Mouse (Mus musculus): ENCODE data around the gene Actn4. TPM values are rescaled to one million over a fixed set of nuclear protein-coding genes. Genes with fewer than 3 reads are reported as not detected.

Actn4 gene
- 140 and 143 TPM in 2 replicates for polyA plus RNA-seq (2015; fragmentation: Nextera tagmentation; extraction: Ambion mirVana)

- WGBS, result under 1% methylated on average over 76 of the region's 76 CpGs
- no peaks in the 10 kb centered on the region for H3K27me3 ChIP-seq (replicated peaks)
- ATAC-seq (replicated peaks), result peak; percentile 91
- H3K9me3 ChIP-seq, result no peaks in the 10 kb centered on the region
- H3K9ac ChIP-seq, result peak within 1 kb of the TSS; percentile 69
- peak within 1 kb of the TSS; percentile 74 for H3K4me2 ChIP-seq
- H3K27ac ChIP-seq, result peak within 1 kb of the TSS; percentile 85
- peaks cover 34% of the 10 kb centered on the region for H3K4me1 ChIP-seq
- peak within 1 kb of the TSS; percentile 73 for H3K4me3 ChIP-seq
- no peaks in the 10 kb centered on the region for H3K36me3 ChIP-seq (replicated peaks)
Observed at GRCm38 (mm10) chr7:28961927-28962670, at the start of gene Actn4. Gene Actn4, minus strand, starts transcription at chr7:28962340.

- Histone ChIP-seq H3K4me3 (no peak overlapping the region), H3K27me3 (replicated peaks) (no peaks in the 10 kb centered on the region)
- 80% methylated on average over 9 of the region's 9 CpGs for WGBS
Observed at GRCm38 (mm10) chr7:29008714-29009113, 46.6 kb upstream of the Actn4 start.

DNA sequence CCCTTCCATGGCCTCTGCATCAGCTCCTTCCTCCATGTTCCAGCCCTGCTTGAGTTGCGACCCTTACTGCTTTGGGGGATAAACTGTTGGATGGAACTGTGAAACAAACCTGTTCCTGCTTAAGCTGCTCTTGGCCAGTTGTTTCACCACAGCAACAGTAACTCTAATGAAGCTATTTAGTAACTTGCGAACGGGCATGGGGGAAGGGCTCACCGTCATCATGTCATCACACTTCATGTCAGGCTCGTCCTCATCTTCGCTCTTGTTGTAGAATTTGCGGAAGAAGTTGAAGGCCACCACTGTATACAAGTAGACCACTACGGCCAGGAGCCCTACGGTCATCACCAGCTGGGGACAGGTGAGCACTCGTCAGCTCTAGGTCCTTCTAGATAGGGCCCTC lies 46.0 kb upstream of the Actn4 start:
- Histone ChIP-seq H3K9ac (no peak overlapping the region), H3K4me3 (no peak overlapping the region), H3K27me3 (replicated peaks) (no peaks in the 10 kb centered on the region), H3K4me1 (no peaks in the 10 kb centered on the region), H3K9me3 (no peaks in the 10 kb centered on the region), H3K4me2 (no peak overlapping the region), H3K27ac (no peak overlapping the region), H3K36me3 (replicated peaks) (no peaks in the 10 kb centered on the region)
- ATAC-seq (replicated peaks), result no peak
- WGBS, result 93% methylated on average over 10 of the region's 10 CpGs

More at GRCm38 (mm10) chr7:29008714-29009113, 46.6 kb upstream of the Actn4 start:
- Histone ChIP-seq H3K4me2 (no peak overlapping the region), H3K27ac (no peak overlapping the region), H3K9ac (no peak overlapping the region), H3K36me3 (replicated peaks) (no peaks in the 10 kb centered on the region), H3K4me1 (no peaks in the 10 kb centered on the region), H3K9me3 (no peaks in the 10 kb centered on the region)
- no peak for ATAC-seq (replicated peaks)

- Histone ChIP-seq H3K27ac (no peak overlapping the region), H3K9ac (no peak overlapping the region), H3K4me2 (no peak overlapping the region), H3K36me3 (replicated peaks) (no peaks in the 10 kb centered on the region), H3K4me1 (no peaks in the 10 kb centered on the region), H3K27me3 (replicated peaks) (no peaks in the 10 kb centered on the region), H3K4me3 (no peak overlapping the region), H3K9me3 (no peaks in the 10 kb centered on the region)
- WGBS, result 79% methylated on average over 9 of the region's 9 CpGs
- no peak for ATAC-seq (replicated peaks)
Observed at GRCm38 (mm10) chr7:29007224-29008101, 45.3 kb upstream of the Actn4 start.

- no peaks in the 10 kb centered on the region for H3K27me3 ChIP-seq (replicated peaks)
- peaks cover 4% of the 10 kb centered on the region; the same call in 1 of the 2 replicates for H3K4me1 ChIP-seq
- H3K9ac ChIP-seq, result peak overlapping the region; percentile 59
- no peaks in the 10 kb centered on the region for H3K36me3 ChIP-seq (replicated peaks)
- H3K9me3 ChIP-seq, result no peaks in the 10 kb centered on the region
- 5% methylated on average over 43 of the region's 43 CpGs for WGBS
- H3K4me2 ChIP-seq, result peak overlapping the region; percentile 82
- ATAC-seq (replicated peaks), result peak; percentile 78
- peak overlapping the region; percentile 50 for H3K4me3 ChIP-seq
- peak overlapping the region; percentile 62 for H3K27ac ChIP-seq
Observed at GRCm38 (mm10) chr7:29000651-29001605, 38.8 kb upstream of the Actn4 start.

- ATAC-seq (replicated peaks), result no peak
- H3K4me2 ChIP-seq, result no peak overlapping the region
- no peak overlapping the region for H3K4me3 ChIP-seq
- no peaks in the 10 kb centered on the region for H3K27me3 ChIP-seq (replicated peaks)
- no peak overlapping the region for H3K9ac ChIP-seq
- 84% methylated on average over 3 of the region's 3 CpGs for WGBS
- no peaks in the 10 kb centered on the region for H3K9me3 ChIP-seq
- H3K27ac ChIP-seq, result no peak overlapping the region
- no peaks in the 10 kb centered on the region for H3K4me1 ChIP-seq
- H3K36me3 ChIP-seq (replicated peaks), result no peaks in the 10 kb centered on the region
Observed at GRCm38 (mm10) chr7:28993402-28993801, 31.3 kb upstream of the Actn4 start.

DNA sequence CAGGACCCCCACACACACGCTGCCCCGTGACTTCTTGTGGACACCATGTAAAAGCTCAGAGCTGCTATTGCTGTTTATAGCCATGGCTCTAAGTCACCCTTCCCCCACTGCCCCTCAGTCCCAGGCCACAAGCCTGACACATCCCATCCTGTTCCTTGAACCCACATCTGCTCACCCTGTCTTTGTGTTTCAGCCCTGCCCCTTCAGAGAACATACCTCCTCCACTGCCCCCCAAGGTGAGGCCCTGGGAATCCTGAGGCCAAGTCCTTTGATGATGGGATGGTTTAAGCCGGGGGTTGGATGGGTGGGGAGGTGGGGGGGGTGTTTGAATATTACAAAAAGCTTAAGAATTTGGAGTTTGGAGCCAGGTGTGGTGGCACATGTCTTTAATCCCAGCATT lies 30.9 kb upstream of the Actn4 start:
- H3K9me3 ChIP-seq, result no peaks in the 10 kb centered on the region
- no peak overlapping the region for H3K27ac ChIP-seq
- no peak overlapping the region for H3K9ac ChIP-seq
- H3K36me3 ChIP-seq (replicated peaks), result no peaks in the 10 kb centered on the region
- H3K4me1 ChIP-seq, result no peaks in the 10 kb centered on the region
- H3K4me3 ChIP-seq, result no peak overlapping the region
- WGBS, result 90% methylated on average over 3 of the region's 3 CpGs
- H3K27me3 ChIP-seq (replicated peaks), result no peaks in the 10 kb centered on the region
- no peak for ATAC-seq (replicated peaks)
- no peak overlapping the region for H3K4me2 ChIP-seq

DNA sequence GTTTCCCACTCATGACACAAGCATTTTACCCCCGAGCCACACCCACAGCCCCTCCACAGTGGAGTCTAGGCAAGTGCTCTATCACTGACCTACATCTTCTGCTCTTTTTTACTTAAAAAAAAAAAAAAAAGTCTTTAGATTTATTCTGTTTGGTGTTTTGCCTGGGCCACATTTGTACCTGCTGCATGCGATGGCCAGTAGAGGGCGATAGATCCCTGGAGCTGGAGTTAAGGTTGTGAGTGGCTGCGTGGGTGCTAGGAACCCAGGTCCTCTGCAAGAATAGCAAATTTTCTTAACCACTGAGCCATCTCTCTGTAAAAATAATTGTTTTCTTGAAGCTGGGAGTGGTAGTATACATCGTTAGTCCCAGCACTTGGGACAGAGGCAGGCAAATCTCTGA lies 29.5 kb upstream of the Actn4 start:
- no peak overlapping the region for H3K4me3 ChIP-seq
- no peaks in the 10 kb centered on the region for H3K9me3 ChIP-seq
- no peaks in the 10 kb centered on the region for H3K4me1 ChIP-seq
- ATAC-seq (replicated peaks), result no peak
- H3K27ac ChIP-seq, result no peak overlapping the region
- H3K27me3 ChIP-seq (replicated peaks), result no peaks in the 10 kb centered on the region
- H3K9ac ChIP-seq, result no peak overlapping the region
- H3K36me3 ChIP-seq (replicated peaks), result no peaks in the 10 kb centered on the region
- no peak overlapping the region for H3K4me2 ChIP-seq
- WGBS, result 67% methylated on average over 5 of the region's 5 CpGs

DNA sequence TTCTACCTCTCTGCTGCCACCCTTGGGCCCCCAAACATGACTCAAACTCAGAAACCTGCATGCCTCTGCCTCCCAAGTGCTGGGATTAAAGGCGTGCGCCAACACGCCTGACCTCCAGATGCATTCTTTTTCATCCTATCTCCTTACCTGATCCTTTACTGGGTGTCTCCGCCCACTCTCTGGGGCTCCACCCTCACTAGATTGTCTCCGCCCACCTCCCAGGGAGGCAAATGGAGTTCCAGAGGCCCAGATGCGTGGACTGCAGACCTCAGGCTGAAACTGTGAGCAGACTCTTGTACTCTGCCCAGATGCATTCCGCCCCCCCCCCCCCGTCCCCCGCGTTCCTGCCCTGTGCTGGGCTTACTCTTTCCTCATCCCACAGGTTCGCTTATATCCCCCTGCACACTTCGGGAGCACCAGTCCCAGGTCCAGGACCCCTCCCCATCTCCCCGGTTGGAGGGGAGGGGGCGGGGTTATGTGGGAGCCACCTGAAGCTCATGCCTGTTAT lies 28.7 kb upstream of the Actn4 start:
- Histone ChIP-seq H3K4me3 (no peak overlapping the region), H3K4me2 (no peak overlapping the region), H3K27ac (no peak overlapping the region), H3K27me3 (replicated peaks) (no peaks in the 10 kb centered on the region), H3K9me3 (no peaks in the 10 kb centered on the region), H3K4me1 (no peaks in the 10 kb centered on the region), H3K36me3 (replicated peaks) (no peaks in the 10 kb centered on the region), H3K9ac (no peak overlapping the region)
- no peak for ATAC-seq (replicated peaks)
- WGBS, result 54% methylated on average over 14 of the region's 14 CpGs

- no peak overlapping the region for H3K9ac ChIP-seq
- 86% methylated on average over 7 of the region's 7 CpGs for WGBS
- no peak for ATAC-seq (replicated peaks)
- no peak overlapping the region for H3K4me3 ChIP-seq
- peaks cover 21% of the 10 kb centered on the region for H3K4me1 ChIP-seq
- H3K9me3 ChIP-seq, result no peaks in the 10 kb centered on the region
- H3K36me3 ChIP-seq (replicated peaks), result no peaks in the 10 kb centered on the region
- no peak overlapping the region for H3K27ac ChIP-seq
- no peak overlapping the region for H3K4me2 ChIP-seq
- H3K27me3 ChIP-seq (replicated peaks), result no peaks in the 10 kb centered on the region
Observed at GRCm38 (mm10) chr7:28985207-28985606, 23.1 kb upstream of the Actn4 start.

DNA sequence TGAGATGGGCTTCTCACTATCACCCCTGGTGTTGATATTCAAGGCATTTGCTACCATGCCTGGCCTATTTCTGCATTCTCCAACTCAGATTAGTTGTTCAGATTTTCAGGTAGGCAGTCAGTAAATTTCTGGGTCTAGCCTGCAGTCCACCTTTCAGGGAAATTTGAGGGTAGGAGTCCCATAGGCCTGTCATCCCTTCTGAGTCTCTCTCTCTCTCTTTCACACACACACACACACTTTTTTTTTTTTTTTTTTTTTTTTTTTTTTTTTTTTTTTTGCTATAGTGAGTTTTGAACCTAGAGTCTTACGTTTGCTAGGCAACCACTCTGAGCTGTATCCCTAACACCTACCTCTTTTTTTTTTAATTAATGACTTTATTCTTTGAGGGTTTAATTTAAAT lies 22.3 kb upstream of the Actn4 start:
- ATAC-seq (replicated peaks), result no peak
- H3K27ac ChIP-seq, result no peak overlapping the region
- 96% methylated on average over 1 of the region's 1 CpGs for WGBS
- H3K4me1 ChIP-seq, result peaks cover 21% of the 10 kb centered on the region
- H3K27me3 ChIP-seq (replicated peaks), result no peaks in the 10 kb centered on the region
- H3K9me3 ChIP-seq, result no peaks in the 10 kb centered on the region
- H3K4me2 ChIP-seq, result no peak overlapping the region
- H3K36me3 ChIP-seq (replicated peaks), result no peaks in the 10 kb centered on the region
- no peak overlapping the region for H3K9ac ChIP-seq
- no peak overlapping the region for H3K4me3 ChIP-seq
